Mouse (Mus musculus): ENCODE measurements around the gene Csrp1. TPM values are rescaled to one million over a fixed set of nuclear protein-coding genes. Genes with fewer than 3 reads are reported as not detected.
A peak's percentile ranks its signal among the peaks of the same experiment; 100 is the strongest.

The Csrp1 gene
- total RNA-seq, 2 experiments from 2014 or later: 94.9 to 97.9 TPM

DNA sequence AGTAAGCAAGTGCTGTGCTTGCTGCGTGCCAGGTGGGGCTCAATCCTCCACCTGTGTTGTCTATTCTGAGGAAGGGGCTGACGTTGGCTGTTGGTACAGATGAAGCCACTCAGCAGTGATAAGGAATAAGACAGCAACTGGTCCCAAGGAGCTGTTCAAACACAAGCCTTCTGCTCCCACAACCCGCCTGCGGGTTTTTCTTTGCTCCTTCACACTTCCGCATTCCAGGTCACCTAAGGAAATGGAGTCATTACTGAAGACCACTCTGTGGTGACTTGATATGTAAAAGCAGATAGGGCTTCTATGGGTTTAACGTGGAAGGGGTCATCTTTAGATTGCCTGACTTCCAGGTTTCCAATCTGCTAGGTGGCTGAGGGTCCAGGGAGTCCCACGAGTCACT lies 11.5 kb downstream of the Csrp1 start:
- no peak for DNase-seq

DNA sequence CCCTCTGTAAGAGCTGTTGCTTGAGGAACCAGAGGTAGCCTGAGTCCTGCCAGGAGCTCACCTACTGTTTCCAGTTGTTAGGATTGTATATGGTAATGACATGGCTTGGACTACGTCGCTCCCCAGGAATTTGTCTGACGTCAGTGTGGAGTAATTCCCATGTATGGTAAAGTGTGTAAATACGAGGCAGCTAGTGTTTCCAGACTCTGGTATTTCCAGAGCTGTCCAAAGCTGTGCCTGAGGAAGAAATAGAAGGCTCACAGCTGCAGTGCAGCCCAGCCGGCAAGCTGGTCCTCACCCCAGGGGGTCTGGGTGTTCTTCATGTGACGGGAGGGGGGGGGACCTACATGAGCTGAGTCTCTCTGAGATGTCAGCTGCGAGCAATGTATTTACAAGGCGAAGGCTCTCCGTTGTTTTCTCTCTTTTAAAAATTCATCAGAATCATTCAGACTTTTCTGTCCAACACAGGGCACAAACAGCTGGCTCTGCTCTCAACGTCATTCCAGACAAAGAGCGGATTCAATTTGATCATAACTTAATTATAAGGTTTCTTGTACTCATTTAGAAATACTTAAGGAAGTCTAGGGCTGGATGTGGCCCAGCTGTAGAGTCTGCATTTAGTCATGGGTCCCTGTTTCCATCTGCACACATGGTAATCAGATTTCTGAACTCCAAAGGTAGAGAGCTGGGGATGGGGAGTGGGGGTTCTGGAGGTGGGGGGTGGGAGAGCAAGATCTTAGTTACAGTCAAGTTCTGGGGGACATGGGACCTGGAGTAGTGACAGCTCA lies 12.2 kb downstream of the Csrp1 start:
- DNase-seq: no peak

DNA sequence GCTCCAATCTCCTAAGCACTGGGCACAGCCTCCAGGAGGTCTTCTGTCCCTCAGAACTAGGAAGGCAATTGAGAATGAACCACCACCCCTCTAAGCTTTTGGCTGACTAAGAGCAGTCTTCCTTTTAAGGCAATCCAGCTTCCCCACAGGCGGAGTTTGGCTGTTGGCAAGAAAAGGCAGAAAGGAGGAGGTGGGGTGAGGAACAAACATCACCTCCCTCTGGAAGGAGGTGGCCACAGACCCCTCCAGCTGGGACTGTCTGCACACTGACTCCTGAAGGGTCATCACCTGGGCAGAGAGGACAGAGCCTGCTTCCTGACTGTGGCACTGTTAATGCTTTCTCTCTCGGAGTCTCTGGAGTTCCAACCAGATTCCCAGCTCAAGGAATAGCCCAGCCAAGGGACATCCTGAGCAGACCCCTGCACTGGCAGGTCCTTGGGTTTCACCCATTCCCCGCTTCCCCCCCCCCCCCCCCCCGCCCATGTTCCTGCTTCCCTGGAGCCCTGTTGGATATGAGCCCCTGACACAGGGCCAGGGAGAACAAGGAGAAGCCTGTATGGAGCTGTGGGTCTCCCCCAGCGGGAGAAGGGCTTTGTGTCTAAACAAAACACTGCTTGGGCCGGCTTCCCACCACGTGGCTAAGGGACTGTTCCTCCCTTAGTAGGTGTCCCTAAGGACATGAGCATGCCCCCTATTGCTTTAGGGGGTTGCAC lies 14.5 kb downstream of the Csrp1 start:
- DNase-seq: peak; percentile 47

GRCm38 (mm10) chr1:135735460-135735859 lies 15.6 kb downstream of the Csrp1 start:
- no peak for DNase-seq

GRCm38 (mm10) chr1:135744987-135745386 lies 25.1 kb downstream of the Csrp1 start:
- no peak for DNase-seq

DNA sequence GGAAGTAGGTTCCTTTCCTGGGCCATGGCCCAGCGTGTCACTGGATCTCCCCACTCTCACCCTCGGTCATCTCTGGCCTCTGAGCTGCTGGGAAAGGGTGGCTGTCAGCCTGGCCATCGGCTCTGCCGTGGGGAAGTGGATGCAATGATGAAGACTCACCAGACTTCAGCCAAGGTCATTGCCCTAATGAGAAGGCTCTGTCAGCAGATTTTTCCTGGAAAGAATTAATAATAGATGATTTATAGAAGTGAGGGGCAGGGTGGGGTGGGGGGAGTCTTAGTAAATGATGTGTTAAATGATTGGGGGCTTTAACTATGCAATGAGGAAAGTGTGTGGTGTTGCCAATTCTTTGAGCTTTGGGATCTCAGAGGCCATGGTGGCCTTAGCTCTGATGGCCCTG lies 26.4 kb downstream of the Csrp1 start:
- no peak for DNase-seq

GRCm38 (mm10) chr1:135752737-135753348 lies 33.0 kb downstream of the Csrp1 start:
- peak; percentile 95 for DNase-seq

- DNase-seq: peak; percentile 63
These were observed 35.4 kb downstream of the Csrp1 start for GRCm38 (mm10) chr1:135755287-135755686.

- no peak for DNase-seq
These were observed 36.1 kb downstream of the Csrp1 start for GRCm38 (mm10) chr1:135755913-135756312.

DNA sequence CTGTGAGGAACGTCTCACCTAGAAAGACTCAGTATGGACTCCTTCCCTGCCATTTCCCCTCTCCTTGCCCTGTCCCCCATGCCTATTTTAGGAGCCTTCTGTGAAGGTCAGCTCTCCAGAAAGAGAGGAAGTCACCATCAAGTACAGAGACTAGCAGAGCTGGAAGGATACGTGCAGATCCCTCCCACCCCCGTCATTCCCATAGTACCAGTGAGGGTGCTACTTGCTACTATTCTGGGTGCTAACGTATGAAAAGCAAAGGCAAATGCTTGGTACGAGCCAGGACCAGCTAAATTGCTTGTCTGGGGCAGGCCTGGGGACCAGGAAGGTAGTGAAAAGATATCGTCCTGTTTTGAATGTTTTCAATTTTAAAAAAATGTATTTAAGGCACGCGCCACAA lies 37.4 kb downstream of the Csrp1 start:
- no peak for DNase-seq

DNA sequence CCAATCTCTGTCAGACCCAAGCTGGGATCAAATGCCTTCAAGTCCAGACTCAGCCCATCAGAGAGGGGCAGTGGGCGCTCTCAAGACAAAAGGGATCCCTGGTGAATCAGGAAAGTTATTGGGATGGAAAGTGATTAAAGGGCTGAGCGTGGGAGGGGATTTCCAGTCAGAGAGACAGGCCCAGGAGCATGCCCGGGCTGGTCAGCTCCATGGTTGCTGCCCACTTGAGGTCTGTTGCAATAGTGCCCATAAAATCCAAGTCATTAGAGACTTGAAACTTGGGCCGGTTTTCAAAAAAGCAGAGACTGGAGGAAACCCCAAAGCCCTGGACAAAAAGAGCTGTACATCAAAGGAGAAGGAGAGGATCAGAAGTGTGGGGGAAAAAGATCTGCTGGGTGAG lies 39.8 kb downstream of the Csrp1 start:
- DNase-seq: no peak

GRCm38 (mm10) chr1:135760216-135760615 lies 40.4 kb downstream of the Csrp1 start:
- no peak for DNase-seq

- DNase-seq: no peak
These were observed 41.9 kb downstream of the Csrp1 start for GRCm38 (mm10) chr1:135761728-135762127.

GRCm38 (mm10) chr1:135763503-135764205 lies 43.8 kb downstream of the Csrp1 start:
- no peak for DNase-seq

- no peak for DNase-seq
These were observed 44.3 kb downstream of the Csrp1 start for GRCm38 (mm10) chr1:135764206-135764528.

GRCm38 (mm10) chr1:135765645-135766591 lies 46.1 kb downstream of the Csrp1 start, which contains the start of gene Phlda3:
TSS of gene Phlda3 (plus strand) at chr1:135766119.
- peak; percentile 89 for DNase-seq

GRCm38 (mm10) chr1:135766592-135767306 lies 46.9 kb downstream of the Csrp1 start:
- DNase-seq: no peak

- peak; percentile 46 for DNase-seq
These were observed 47.5 kb downstream of the Csrp1 start for GRCm38 (mm10) chr1:135767324-135767890.

GRCm38 (mm10) chr1:135768400-135768799 lies 48.5 kb downstream of the Csrp1 start:
- no peak for DNase-seq

- DNase-seq: no peak
These were observed 50.4 kb downstream of the Csrp1 start for GRCm38 (mm10) chr1:135770237-135770636.

All from adrenal gland, postnatal 10 days (tissue).